Mouse (Mus musculus) liver, adult 2 months (tissue): ENCODE measurements around the gene Hmga1b.

ENCODE experiments used
- CTCF ChIP-seq: fragments of 200-500 bp; IDR thresholded peaks from 2 replicates; pipeline ENCODE4 v1.5.1; 2011; ENCODE audit warnings: low read depth, low read length, control low read depth
- POLR2A ChIP-seq: fragments of 200-500 bp; IDR thresholded peaks from 2 replicates; pipeline ENCODE4 v1.6.1; 2011; ENCODE audit warnings: low read length, control low read depth; ENCODE audit not compliant: insufficient read depth; ENCODE audit errors: extremely low read depth

DNA sequence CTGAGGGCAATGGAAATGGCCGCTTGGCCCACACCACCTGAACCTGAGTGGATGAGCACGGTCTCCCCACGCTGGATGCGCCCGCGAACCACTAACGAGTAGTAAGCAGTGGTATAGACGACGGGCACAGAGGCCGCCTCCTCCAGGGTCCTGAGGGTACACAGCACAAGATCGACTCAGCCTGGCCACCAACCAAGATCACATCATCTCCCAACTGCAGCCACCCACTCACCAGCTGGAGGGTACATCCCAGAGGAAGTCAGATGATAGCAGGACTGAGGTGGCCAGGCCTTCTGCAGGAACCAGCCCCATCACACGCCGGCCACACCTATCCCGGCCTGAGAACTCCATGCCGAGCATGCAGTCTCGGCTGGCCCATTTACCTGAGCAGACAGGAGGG lies 49.5 kb downstream of the Hmga1b start:
- TF ChIP-seq POLR2A (no peak), CTCF (no peak)
